Mouse (Mus musculus): ENCODE results near the gene Ssh2. TPM values are rescaled to one million over a fixed set of nuclear protein-coding genes. Genes with fewer than 3 reads are reported as not detected.
A peak's percentile ranks its signal among the peaks of the same experiment; 100 is the strongest.

The Ssh2 gene
- total RNA-seq, 2 experiments from 2014 or later = 34.8 to 37.1 TPM

DNA sequence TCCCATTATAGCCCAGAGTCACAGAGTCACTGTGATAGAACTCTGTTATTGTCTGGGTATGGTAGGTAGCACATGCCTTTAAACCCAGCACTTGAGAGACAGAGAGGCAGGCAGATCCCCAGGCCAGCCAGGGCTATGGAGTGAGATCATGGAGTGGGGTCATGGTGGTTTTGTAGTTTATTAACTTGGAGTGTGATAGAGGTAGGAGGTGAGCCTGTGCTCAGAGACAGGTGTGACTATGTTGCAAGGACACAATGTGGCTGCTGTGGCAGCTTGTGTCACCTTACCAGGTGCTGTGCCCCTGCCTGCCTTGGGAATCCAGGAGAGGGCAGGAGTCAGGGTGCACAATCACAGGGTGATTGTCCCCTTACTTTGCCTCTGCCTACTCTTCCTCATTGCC is 279.4 kb downstream of the Ssh2 start:
- intact Hi-C loops (cut with DNase I) = no loop called here
- DNase-seq (ENCODE audit: low spot score in 2 of 2) = no peak

DNA sequence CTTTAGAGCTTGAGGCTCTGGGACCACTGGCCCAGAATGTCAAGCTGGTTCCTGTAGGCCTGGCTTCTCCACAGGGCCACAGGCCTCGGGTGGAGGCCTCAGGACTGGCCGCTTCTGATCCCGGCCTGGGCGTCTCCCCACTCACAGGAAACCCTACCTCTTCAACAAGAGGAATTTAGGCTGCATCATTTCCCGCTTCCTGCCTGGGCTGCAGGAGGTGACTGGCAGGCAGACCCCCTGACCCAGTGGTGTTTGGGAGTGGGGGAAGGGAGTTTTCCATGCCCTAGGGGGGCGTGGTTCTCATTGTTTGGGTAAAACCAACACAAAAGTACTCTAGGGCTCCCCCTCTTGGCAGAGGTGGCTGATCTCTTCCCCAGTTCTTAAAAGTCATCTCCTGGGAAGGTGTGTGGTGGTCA is 281.3 kb downstream of the Ssh2 start:
- intact Hi-C loops (cut with DNase I) = no loop called here
- DNase-seq (ENCODE audit: low spot score in 2 of 2) = peak in 1 of 2 experiments; percentile 45

DNA sequence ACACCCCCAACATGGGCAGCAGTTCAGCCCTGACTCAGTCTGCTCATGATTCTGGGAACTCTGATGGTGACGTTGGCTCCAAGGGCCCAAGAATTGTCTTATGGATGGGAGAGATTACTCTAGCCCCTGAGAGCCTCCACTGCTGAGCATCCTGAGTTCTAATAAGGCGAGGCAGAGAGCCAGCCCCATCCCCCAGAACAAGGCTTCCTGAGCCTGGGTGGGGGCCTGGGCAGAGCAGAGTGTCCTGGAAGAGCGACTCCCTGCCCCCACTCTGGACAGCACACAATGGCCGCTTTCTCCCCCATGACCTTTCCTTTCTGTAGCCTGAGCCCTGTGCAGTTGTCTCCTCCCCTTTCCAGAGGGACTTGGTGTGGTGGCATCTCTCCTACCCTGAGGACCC is 281.8 kb downstream of the Ssh2 start:
- intact Hi-C loops (cut with DNase I) = no loop called here
- DNase-seq (ENCODE audit: low spot score in 2 of 2) = no peak

DNA sequence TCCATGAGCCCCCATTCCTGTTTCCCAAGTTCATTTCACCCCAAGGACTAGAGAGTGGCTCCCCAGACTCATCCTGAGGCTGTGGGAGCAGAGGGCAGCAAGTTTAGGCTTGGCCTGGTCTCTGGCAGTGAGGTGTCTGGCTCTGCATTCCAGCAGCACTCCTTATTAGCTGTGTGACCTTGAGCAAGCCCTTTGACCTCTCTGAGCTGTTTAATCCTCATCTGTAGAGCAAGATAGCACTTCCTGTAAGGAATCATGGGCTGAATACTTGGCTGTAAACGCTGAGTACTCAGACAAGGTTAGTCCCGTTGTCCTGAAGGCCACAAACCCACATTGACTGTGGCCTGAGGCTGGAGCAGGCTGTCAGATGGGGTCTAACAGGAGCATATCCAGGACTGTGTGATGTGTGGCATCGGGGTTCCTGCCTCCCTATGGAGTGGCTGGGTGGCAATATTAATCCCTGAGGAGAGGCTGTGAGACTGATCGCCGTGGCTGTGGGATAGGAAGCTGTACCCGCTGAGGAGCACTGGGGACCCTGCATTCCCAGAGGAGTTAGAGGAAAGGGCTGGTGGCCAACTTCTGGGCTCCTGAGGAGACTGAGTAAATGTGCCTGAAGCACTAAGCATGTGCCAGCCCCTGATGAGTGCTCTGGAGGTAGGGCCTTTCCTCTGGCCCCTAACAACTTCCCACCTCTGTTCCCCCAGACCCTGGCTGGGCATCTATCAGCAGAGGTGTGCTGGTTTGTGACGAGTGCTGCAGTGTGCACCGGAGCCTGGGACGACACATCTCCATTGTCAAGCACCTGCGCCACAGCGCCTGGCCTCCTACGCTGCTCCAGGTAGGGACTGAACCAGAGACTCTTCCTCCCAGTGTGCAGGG is 282.4 kb downstream of the Ssh2 start:
- intact Hi-C loops (cut with DNase I) = no loop called here
- DNase-seq (ENCODE audit: low spot score in 2 of 2) = no peak

DNA sequence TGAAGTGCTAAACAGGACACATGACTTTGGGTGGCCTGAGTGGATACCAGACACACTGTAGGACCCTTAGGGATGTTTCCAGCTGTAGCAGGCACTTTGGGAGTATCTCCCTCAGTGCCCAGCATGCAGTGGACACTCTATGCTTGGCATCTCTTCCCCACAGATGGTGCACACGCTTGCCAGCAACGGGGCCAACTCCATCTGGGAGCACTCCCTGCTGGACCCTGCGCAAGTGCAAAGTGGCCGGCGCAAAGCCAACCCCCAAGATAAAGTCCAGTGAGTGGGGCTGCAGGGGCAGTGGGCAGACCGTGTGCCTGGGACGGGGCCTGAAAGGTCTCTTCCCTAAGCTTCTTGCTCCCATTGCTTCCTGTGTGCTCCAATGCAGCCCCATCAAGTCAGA is 283.3 kb downstream of the Ssh2 start:
- intact Hi-C loops (cut with DNase I) = no loop called here

DNA sequence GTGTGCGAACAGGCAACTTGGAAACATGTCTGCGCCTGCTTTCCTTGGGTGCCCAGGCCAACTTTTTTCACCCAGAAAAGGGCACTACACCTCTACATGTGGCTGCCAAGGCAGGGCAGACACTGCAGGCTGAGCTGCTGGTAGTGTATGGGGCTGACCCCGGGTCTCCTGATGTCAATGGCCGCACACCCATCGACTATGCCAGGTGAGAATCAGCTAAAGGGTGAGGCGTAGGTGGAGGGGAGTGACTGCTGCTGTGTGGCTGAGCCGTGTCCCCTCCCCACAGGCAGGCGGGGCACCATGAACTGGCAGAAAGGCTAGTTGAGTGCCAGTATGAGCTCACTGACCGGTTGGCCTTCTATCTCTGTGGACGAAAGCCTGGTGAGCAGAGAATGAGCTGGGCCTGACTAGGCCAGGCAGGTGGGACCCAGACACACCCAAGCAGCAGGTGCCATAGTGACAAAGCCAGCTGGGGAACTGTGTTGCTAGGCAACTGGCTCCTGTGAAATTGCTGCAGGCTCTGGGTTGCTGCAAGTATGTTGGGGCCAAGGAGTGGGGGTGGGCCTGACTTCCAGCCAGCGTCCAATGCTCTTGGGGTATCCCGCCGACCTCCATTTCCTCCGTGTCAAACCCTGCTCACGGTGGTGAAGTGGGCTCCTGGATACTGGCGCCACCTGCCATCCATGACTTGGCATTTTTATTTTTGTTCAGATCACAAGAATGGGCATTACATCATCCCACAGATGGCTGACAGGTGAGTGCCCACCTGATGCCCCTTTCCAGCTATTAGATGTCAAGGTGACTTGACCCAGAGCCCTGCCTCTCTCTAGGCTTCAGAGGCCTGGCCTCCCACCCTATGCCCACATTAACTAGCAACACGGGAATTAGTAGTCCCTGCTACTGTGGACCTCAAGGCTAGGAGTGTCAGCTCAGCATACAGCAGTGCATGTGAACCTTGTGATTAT is 284.6 kb downstream of the Ssh2 start:
- intact Hi-C loops (cut with DNase I) = loop anchor here (5.0 kb wide), 1 partner anchor 33 kb away; no protein-coding TSS in a partner anchor

More for the DNA sequence above, 283.3 kb downstream of the Ssh2 start:
- DNase-seq (ENCODE audit: low spot score in 2 of 2) = peak in 1 of 2 experiments; percentile 51

DNA sequence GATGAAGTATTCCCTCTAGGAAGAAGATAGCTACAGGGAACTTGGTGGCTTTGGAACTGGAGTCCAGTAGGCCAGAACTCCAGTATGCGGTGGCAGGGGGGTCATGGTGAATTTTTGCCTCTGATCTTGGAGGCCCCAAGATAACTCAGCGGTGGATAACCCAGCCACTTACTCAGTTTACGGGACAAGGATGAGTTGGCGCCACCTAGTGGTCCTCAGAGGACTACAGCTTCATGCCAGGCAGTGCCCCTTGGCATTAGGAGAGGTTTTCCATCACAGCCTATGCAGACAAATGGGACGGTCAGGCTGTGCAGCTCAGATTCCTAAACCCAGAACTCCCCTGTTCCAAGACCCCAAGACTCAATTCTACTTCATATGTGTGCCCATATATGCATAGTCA is 285.3 kb downstream of the Ssh2 start:
- intact Hi-C loops (cut with DNase I) = loop anchor here (5.0 kb wide), 1 partner anchor 34 kb away; no protein-coding TSS in a partner anchor
- peak; percentile 84 to 86 for DNase-seq (ENCODE audit: low spot score in 2 of 2)

More for the DNA sequence above, 284.6 kb downstream of the Ssh2 start:
- peak; percentile 66 to 76 for DNase-seq (ENCODE audit: low spot score in 2 of 2)

DNA sequence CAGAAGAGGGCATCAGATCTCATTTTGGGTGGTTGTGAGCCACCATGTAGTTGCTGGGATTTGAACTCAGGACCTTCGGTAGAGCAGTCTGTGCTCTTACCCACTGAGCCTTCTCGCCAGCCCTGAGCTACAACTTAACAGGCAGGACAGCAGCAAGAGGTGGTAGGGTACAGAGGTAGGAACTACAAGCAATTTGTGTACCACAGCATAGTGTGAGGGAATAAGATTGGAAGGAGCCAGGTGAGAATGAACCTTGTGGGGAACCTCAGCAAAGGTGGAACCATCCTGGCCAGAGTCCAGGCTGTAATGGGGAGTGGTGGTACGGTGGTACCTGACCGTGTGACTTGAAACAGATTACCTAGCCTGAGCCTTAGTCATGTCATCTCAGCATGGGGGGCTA is 285.9 kb downstream of the Ssh2 start:
- intact Hi-C loops (cut with DNase I) = loop anchor here (5.0 kb wide), 1 partner anchor 35 kb away; no protein-coding TSS in a partner anchor
- DNase-seq (ENCODE audit: low spot score in 2 of 2) = no peak

DNA sequence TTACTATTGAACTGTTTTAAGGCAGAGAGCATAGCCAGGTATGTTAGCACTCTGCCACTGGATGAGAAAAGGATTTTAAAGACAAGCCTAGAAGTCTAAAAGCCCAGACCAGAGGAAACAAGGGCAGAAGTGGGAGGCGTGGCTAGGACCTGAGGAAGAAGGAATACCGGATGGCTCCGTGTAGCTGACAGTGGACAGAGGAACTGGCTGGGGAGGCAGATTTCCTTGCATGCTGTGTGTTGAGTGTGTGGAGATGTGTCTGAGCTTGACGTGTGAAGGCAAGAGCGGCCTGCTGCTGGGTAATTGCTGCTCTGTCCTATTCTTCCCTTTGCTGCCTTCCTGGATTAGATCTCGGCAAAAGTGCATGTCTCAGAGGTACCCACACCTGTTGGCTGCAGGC is 286.4 kb downstream of the Ssh2 start:
- no peak for DNase-seq (ENCODE audit: low spot score in 2 of 2)
- intact Hi-C loops (cut with DNase I) = loop anchor here (5.0 kb wide), 1 partner anchor 35 kb away; no protein-coding TSS in a partner anchor

DNA sequence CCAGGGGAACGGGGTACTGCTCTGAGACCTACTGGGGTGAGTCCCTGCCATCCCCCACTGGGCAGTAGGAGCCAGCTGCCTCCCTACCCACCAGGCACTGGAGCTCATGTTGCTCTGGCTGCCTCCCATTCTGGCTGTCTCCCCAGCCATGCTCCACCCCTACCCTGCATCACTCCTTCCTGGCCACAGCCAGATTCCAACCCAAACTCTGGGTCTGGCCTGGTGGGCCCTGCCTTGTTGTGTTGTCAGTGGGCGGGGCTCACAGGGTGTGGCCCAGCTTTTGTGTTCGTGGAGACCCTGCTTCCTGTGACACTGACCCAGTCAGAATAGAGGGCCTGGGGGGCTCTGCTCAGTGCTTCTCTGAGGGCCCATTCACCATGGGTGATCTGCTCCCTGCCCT is 287.4 kb downstream of the Ssh2 start:
- no peak for DNase-seq (ENCODE audit: low spot score in 2 of 2)
- intact Hi-C loops (cut with DNase I) = loop anchor here (5.0 kb wide), 1 partner anchor 36 kb away; no protein-coding TSS in a partner anchor

DNA sequence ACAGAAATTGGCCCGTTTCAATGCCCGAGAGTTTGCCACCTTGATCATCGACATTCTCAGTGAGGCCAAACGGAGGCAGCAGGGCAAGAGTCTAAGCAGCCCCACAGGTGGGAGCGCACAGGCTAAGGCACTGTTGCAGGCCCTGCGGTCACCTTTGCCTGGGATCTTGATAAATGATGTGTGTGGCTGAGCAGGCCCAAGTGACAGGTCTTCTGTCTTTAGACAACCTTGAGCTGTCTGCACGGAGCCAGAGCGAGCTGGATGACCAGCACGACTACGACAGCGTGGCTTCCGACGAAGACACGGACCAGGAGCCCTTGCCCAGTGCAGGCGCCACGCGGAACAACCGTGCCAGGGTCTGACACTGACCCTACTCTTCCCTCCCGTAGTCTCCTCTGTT is 288.3 kb downstream of the Ssh2 start:
- intact Hi-C loops (cut with DNase I) = loop anchor here (5.0 kb wide), 1 partner anchor 37 kb away; no protein-coding TSS in a partner anchor
- no peak for DNase-seq (ENCODE audit: low spot score in 2 of 2)

DNA sequence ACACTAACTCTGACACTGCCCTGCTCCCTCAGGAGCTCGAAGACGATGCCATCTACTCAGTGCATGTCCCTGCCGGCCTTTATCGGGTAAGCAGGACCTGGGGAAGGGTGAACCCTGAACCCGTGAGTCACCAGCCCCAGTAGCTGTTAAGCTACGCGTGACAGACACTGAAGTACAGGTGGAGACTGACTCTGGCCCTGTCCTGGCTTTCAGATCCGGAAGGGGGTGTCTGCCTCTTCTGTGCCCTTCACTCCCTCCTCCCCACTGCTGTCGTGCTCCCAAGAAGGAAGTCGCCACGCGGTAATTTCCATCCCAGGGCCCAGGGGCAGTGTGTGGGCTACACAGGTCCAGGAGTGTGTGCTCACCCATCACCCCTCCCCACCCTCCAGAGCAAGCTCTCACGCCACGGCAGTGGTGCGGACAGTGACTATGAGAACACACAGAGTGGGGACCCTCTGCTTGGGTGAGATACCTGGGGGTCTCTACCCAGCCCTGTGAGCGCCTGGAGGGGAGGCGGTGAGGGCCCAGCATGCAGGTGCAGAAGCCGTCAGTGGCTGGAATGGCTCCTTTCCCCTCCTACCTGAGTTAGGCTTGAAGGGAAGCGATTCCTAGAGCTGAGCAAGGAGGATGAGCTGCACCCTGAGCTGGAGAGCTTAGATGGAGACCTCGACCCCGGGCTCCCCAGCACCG is 289.3 kb downstream of the Ssh2 start:
- DNase-seq (ENCODE audit: low spot score in 2 of 2) = no peak
- intact Hi-C loops (cut with DNase I) = loop anchor here (5.0 kb wide), 1 partner anchor 122 kb away; no protein-coding TSS in a partner anchor

DNA sequence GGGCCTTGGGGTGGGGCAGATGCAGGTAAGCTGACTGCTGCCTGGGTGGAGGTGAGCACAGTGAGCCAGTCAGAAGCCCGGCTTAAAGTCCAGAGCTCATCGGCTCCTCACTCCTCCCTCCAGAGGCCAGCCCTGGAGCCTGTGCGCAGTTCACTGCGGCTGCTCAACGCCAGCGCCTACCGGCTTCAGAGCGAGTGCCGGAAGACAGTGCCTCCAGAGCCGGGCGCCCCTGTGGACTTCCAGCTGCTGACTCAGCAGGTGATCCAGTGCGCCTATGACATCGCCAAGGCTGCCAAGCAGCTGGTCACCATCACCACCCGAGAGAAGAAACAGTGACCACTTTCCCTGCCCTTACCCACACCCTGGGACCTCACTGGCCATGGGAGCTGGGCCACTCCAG is 290.2 kb downstream of the Ssh2 start:
- intact Hi-C loops (cut with DNase I) = loop anchor here (5.0 kb wide), 1 partner anchor 121 kb away; no protein-coding TSS in a partner anchor
- DNase-seq (ENCODE audit: low spot score in 2 of 2) = no peak

DNA sequence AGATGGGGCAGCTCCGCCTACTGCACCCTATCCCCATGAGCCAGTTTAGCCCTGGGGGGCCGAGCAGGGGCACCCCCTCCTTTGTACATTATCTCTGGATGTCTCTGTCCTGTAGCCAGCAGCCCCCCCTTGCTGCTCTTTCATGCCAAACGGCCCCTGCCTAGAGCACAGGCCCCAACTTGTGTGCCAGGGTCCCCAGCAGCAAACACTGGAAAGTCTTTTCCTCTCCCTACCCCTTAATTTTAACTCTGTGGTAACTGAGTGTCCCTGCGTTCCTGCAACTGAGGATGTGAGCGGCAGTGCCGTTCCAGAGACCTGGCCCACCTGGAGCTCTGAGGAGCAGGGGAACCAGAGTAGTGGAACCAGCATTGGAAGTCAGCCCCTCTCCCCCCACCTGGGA is 290.9 kb downstream of the Ssh2 start:
- intact Hi-C loops (cut with DNase I) = loop anchor here (5.0 kb wide), 1 partner anchor 120 kb away; no protein-coding TSS in a partner anchor
- DNase-seq (ENCODE audit: low spot score in 2 of 2) = no peak

DNA sequence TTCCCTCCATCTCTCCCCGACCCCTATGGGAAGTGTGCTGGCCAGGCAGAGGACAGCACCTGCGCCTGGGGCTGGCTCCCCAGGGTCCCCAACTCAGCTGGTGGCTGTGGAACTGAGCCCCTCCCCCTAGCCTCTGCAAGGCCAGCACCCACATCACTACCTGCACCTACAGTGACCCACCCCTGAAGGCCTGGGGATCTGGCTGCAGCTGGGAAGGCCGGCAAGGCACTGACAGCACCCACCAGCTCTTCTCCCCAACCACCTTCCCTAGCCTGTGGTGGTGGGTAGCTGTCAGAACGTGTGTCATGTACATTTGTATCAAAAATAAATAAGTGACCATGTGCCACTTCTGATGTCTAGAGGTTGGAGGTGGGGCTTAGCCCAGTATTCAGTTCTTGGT is 291.3 kb downstream of the Ssh2 start:
- no peak for DNase-seq (ENCODE audit: low spot score in 2 of 2)
- intact Hi-C loops (cut with DNase I) = loop anchor here (5.0 kb wide), 1 partner anchor 120 kb away; no protein-coding TSS in a partner anchor

DNA sequence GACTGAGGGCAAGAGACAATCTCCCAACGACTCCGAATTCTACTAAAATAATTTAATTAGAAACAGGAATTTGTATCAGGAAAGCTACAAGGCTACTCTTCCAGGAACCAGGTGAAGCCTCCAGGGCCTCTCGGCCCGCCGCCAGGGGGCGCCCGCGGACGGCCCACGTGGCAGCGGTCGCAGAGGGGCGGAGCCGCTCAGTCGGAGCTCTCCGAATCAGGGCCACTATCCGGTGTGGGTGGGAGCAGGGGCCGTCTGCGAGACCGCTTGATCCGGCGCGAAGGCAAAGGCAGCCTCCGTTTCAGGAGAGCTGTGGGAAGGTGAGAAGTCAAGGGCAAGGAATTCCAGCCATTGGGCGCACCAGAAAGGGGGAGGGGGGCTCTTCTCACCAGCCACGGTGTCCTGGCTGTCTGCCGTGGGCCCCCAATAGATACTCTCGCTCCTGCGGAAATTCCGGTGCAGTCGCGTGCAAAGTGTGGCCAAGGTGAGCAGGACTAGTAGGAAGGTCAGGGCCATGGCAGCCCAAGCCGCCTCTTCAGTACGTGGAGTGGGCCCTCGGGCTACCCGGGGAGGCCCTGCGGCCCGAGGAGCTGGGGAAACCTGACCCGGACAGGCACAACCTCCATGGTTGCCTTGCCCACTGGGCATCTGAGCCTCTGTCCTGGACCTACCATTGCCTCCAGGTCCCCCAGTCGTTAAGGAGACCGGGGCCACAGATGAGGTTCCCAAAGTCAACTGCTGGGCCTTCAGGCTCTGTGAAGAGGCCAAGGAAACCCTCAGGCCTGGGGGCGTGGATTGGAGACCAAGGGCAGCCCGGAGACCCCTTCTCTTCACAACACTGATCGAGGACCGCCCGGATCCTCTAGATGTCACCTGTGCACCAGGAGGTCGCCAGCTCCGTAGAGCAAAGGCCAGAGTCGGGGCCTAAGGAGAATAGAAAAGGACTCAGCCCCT is 292.3 kb downstream of the Ssh2 start:
- peak; percentile 86 to 87 for DNase-seq (ENCODE audit: low spot score in 2 of 2)
- intact Hi-C loops (cut with DNase I) = loop anchor here (5.0 kb wide), 1 partner anchor 119 kb away; no protein-coding TSS in a partner anchor

All from left cerebral cortex, postnatal 25 days (tissue).